Mouse (Mus musculus) heart, postnatal 0 days (tissue): ENCODE results near the gene Runx2.

Source experiments
- CTCF ChIP-seq: IDR thresholded peaks from 2 replicates; pipeline ENCODE4 v1.5.1; 2016; ENCODE audit warnings: antibody characterized with exemption, control low read depth, low read depth
- EP300 ChIP-seq: IDR thresholded peaks from 2 replicates; pipeline ENCODE4 v1.6.1; 2016; ENCODE audit warnings: antibody characterized with exemption, low read depth

DNA sequence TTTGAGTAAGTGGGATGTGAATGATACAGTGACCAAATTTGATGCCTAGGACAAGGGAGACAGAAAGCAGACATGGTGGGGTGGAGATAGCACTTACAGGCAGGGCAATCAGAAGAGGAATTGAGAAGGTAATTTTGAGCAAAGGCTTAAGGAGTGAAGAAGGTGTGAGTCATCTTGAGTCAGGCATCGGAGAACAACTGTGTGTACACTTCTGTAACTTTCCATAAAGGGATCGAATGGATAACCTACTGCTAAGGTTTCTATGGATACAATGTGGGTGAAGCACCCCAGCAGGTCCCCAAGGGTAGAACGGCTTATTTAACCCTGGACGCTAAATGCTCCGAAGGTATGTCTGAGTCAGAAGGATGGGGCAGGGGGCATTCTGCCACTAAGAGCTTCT lies 312.4 kb downstream of the Runx2 start:
- no peak for TF ChIP-seq CTCF
- TF ChIP-seq EP300: no peak
